Mouse (Mus musculus): ENCODE results near the gene Xndc1. TPM values are rescaled to one million over a fixed set of nuclear protein-coding genes. Genes with fewer than 3 reads are reported as not detected.
A peak's percentile ranks its signal among the peaks of the same experiment; 100 is the strongest.

The Xndc1 gene
- polyA plus RNA-seq, 1 experiment from 2014 or later = 23.8 TPM

DNA sequence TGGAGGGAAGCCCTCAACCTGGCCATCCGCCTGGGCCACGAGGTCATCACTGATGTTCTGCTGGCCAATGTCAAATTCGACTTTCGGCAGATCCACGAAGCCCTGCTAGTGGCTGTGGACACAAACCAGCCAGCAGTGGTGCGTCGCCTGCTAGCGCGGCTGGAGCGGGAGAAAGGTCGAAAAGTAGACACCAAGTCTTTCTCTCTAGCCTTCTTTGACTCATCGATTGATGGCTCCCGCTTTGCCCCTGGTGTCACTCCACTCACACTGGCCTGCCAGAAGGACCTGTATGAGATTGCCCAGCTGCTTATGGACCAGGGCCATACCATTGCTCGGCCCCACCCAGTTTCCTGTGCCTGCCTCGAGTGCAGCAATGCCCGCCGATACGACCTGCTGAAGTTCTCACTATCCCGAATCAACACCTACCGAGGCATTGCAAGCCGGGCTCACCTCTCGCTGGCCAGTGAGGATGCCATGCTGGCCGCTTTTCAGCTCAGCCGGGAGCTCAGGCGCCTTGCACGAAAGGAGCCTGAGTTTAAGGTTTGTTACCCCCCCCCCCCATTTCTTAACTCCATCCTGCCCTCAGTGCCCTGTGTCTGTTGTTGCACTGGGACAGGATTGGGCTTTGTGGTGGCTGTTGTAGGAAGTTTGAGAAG lies 18.9 kb downstream of the Xndc1 start:
- Histone ChIP-seq H3K4me1 (ENCODE audit: control insufficient read depth, insufficient read depth, low read length) (no peaks in the 10 kb centered on the region), H3K4me2 (ENCODE audit: low read depth, low read length) (no peak overlapping the region), H3K4me3 (ENCODE audit: low read depth, low read length) (no peak overlapping the region), H3K9me3 (replicated peaks; ENCODE audit: control insufficient read depth, low read length) (no peaks in the 10 kb centered on the region), H3K9ac (replicated peaks; ENCODE audit: low read length) (no peak overlapping the region), H3K27ac (replicated peaks; ENCODE audit: low read depth, low read length) (no peak overlapping the region), H3K27me3 (ENCODE audit: control insufficient read depth, insufficient read depth, low read length) (no peaks in the 10 kb centered on the region), H3K36me3 (replicated peaks; ENCODE audit: control insufficient read depth, insufficient read depth, low read depth, low read length) (peaks cover 9% of the 10 kb centered on the region)
- ATAC-seq (replicated peaks; ENCODE audit: insufficient number of reproducible peaks, low FRiP score, low TSS enrichment, low read depth) (no peak), DNase-seq (ENCODE audit: low spot score) (no peak)
- WGBS = 92% methylated on average over 26 of the region's 26 CpGs

DNA sequence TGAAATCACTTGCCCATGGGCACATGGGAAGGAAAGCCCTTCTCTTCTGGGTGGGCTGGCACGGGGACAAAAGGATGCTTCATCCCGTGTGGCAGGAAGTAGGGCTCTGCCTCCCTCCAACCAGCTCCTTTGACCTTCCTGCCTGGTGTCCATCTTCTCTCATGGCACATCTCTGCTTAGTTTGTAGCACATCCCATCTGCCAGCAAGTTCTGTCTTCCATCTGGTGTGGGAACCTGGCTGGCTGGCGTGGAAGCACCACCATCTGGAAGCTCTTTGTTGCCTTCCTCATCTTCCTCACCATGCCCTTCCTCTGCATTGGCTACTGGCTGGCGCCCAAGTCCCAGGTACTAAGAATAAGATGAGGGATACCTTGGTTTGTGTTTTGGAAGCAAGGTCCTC lies 22.0 kb downstream of the Xndc1 start:
- Histone ChIP-seq H3K4me3 (ENCODE audit: low read depth, low read length) (no peak overlapping the region), H3K4me2 (ENCODE audit: low read depth, low read length) (no peak overlapping the region), H3K27me3 (ENCODE audit: control insufficient read depth, insufficient read depth, low read length) (no peaks in the 10 kb centered on the region), H3K9me3 (replicated peaks; ENCODE audit: control insufficient read depth, low read length) (no peaks in the 10 kb centered on the region), H3K36me3 (replicated peaks; ENCODE audit: control insufficient read depth, insufficient read depth, low read depth, low read length) (0 out of 2 replicates have a peak, but pooled peaks cover 2% of the 10 kb centered on the region), H3K9ac (replicated peaks; ENCODE audit: low read length) (no peak overlapping the region), H3K27ac (replicated peaks; ENCODE audit: low read depth, low read length) (no peak overlapping the region), H3K4me1 (ENCODE audit: control insufficient read depth, insufficient read depth, low read length) (no peaks in the 10 kb centered on the region)
- DNase-seq (ENCODE audit: low spot score) = no peak
- 76% methylated on average over 4 of the region's 4 CpGs for WGBS
- no peak for ATAC-seq (replicated peaks; ENCODE audit: insufficient number of reproducible peaks, low FRiP score, low TSS enrichment, low read depth)

DNA sequence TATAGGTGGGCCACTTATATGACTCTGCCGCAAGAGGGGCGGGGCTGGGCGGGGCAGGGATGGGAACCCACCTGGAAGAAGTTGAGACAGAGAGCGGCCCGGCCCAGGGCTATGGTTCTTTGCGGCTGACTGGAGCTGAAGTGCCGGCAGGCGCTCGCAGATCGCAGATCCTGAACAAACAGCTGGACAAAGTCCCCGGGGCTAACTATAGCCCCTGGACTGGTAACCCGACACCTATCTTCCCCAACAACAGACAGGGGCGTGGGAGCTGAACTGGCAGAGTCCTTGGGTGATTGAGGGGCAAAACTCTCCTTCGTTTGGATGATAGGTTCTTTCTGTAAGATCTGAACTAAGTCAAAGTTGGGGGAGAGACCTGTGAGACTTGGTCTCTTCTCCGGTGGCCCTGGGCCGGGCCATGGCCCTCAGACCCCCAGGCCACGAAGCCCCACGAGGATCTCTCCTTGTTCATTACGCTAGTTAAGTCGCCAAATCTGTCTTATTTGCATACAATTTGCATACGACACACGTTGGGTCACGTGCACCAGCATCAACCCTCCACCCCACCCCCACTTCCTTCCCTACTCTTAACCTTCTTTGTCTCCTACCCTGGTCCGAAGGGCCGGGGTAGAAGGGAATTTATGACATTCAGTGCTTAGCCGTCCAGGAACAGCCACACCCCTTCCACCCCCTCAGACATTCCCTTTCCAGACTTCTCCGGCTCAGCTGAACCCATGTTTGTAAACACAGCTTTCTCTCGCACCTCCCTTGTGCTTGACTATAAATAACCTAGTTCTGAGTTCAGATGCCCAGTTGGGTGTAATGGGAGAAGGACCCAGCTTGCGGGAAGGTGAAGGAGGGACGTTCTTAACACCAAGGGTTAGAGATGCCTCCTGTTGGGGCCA lies 34.7 kb downstream of the Xndc1 start:
- H3K27ac ChIP-seq (replicated peaks; ENCODE audit: low read depth, low read length) = no peak overlapping the region
- no peaks in the 10 kb centered on the region for H3K9me3 ChIP-seq (replicated peaks; ENCODE audit: control insufficient read depth, low read length)
- no peaks in the 10 kb centered on the region for H3K36me3 ChIP-seq (replicated peaks; ENCODE audit: control insufficient read depth, insufficient read depth, low read depth, low read length)
- WGBS = 5% methylated on average over 30 of the region's 30 CpGs
- H3K4me1 ChIP-seq (ENCODE audit: control insufficient read depth, insufficient read depth, low read length) = peaks cover 3% of the 10 kb centered on the region
- peak overlapping the region; percentile 47; the same call in 1 of the 2 replicates for H3K9ac ChIP-seq (replicated peaks; ENCODE audit: low read length)
- ATAC-seq (replicated peaks; ENCODE audit: insufficient number of reproducible peaks, low FRiP score, low TSS enrichment, low read depth) = peak; percentile 61; the same call in 1 of the 2 replicates
- no peaks in the 10 kb centered on the region for H3K27me3 ChIP-seq (ENCODE audit: control insufficient read depth, insufficient read depth, low read length)
- H3K4me2 ChIP-seq (ENCODE audit: low read depth, low read length) = peak overlapping the region; percentile 48
- peak; percentile 62 for DNase-seq (ENCODE audit: low spot score)
- H3K4me3 ChIP-seq (ENCODE audit: low read depth, low read length) = peak overlapping the region; percentile 23

DNA sequence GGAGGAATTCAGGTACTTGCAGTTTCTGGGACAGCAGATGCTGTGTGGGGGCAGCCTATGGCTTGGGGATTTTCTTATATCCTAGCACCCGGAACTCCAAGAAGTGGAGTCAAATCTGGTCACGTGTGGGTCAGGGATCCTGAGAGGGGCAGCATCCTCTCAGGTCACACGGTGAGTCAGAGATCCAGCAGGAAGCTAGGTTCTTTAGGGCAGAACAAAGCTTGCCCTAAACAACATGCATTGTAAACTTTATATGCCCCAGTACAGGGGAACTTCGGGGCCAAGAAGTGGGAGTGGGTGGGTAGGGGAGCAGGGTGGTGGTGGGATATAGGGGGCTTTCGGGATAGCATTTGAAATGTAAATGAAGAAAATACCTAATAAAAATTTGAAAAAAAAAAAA lies 35.6 kb downstream of the Xndc1 start:
- H3K4me1 ChIP-seq (ENCODE audit: control insufficient read depth, insufficient read depth, low read length) = peaks cover 3% of the 10 kb centered on the region
- peak overlapping the region; percentile 22; the same call in 1 of the 2 replicates for H3K9ac ChIP-seq (replicated peaks; ENCODE audit: low read length)
- H3K4me3 ChIP-seq (ENCODE audit: low read depth, low read length) = no peak overlapping the region
- no peaks in the 10 kb centered on the region for H3K36me3 ChIP-seq (replicated peaks; ENCODE audit: control insufficient read depth, insufficient read depth, low read depth, low read length)
- no peak overlapping the region for H3K27ac ChIP-seq (replicated peaks; ENCODE audit: low read depth, low read length)
- no peaks in the 10 kb centered on the region for H3K27me3 ChIP-seq (ENCODE audit: control insufficient read depth, insufficient read depth, low read length)
- DNase-seq (ENCODE audit: low spot score) = no peak
- no peak overlapping the region for H3K4me2 ChIP-seq (ENCODE audit: low read depth, low read length)
- ATAC-seq (replicated peaks; ENCODE audit: insufficient number of reproducible peaks, low FRiP score, low TSS enrichment, low read depth) = no peak
- WGBS = 60% methylated on average over 5 of the region's 5 CpGs
- H3K9me3 ChIP-seq (replicated peaks; ENCODE audit: control insufficient read depth, low read length) = no peaks in the 10 kb centered on the region

DNA sequence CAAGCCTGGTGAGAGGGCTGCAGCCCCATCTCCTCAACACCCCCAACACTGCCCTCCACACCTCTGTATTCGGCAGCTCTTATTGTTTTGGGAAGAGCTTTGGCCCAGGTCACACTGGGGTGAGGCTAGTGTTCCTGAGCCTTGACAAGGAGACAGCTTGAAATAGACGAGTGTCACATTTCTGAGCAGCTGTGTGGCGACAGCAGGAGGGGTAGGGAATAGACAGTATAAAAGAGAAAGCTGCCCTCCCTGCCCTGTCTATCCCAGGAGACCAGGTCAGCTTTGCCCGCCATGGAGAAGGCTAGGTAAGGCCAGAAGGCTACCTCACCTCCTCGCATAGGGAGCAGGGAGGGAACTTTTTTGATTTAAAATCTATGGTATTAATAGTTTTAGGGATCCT lies 36.2 kb downstream of the Xndc1 start, which contains the start of gene Art1:
Art1 (plus strand) TSS at position 257 of the 400 bp plus-strand sequence.
- Histone ChIP-seq H3K9me3 (replicated peaks; ENCODE audit: control insufficient read depth, low read length) (no peaks in the 10 kb centered on the region), H3K9ac (replicated peaks; ENCODE audit: low read length) (peak within 1 kb of the TSS; percentile 22; the same call in 1 of the 2 replicates), H3K27me3 (ENCODE audit: control insufficient read depth, insufficient read depth, low read length) (no peaks in the 10 kb centered on the region), H3K4me1 (ENCODE audit: control insufficient read depth, insufficient read depth, low read length) (peaks cover 3% of the 10 kb centered on the region), H3K4me2 (ENCODE audit: low read depth, low read length) (no peak within 1 kb of the TSS), H3K27ac (replicated peaks; ENCODE audit: low read depth, low read length) (no peak within 1 kb of the TSS), H3K36me3 (replicated peaks; ENCODE audit: control insufficient read depth, insufficient read depth, low read depth, low read length) (no peaks in the 10 kb centered on the region), H3K4me3 (ENCODE audit: low read depth, low read length) (no peak within 1 kb of the TSS)
- DNase-seq (ENCODE audit: low spot score) (no peak), ATAC-seq (replicated peaks; ENCODE audit: insufficient number of reproducible peaks, low FRiP score, low TSS enrichment, low read depth) (no peak; the same call in 1 of the 2 replicates)
- 31% methylated on average over 5 of the region's 5 CpGs for WGBS

DNA sequence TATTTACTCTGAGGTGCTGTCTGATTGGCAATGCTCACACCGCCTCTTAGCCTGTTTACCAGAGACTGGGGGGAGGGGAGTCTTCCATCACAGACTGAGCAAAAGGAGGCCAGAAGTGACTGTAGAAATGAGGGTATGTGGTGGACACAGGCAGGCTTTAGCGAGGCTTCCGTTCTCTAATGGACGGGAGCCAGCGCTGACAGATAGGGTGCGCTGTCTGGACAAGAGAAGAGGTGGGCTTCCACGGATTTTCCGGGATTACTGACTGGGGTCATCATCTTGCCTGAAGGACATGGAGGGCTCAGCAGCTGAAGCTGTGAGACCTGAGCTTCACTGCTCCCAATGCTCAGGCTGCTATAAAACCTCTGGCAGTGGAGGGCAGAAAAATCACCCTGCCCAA lies 36.9 kb downstream of the Xndc1 start:
- Histone ChIP-seq H3K4me1 (ENCODE audit: control insufficient read depth, insufficient read depth, low read length) (peaks cover 3% of the 10 kb centered on the region), H3K27me3 (ENCODE audit: control insufficient read depth, insufficient read depth, low read length) (no peaks in the 10 kb centered on the region), H3K9ac (replicated peaks; ENCODE audit: low read length) (no peak overlapping the region), H3K9me3 (replicated peaks; ENCODE audit: control insufficient read depth, low read length) (no peaks in the 10 kb centered on the region), H3K36me3 (replicated peaks; ENCODE audit: control insufficient read depth, insufficient read depth, low read depth, low read length) (no peaks in the 10 kb centered on the region), H3K4me2 (ENCODE audit: low read depth, low read length) (no peak overlapping the region), H3K27ac (replicated peaks; ENCODE audit: low read depth, low read length) (no peak overlapping the region), H3K4me3 (ENCODE audit: low read depth, low read length) (no peak overlapping the region)
- WGBS = 39% methylated on average over 8 of the region's 8 CpGs
- ATAC-seq (replicated peaks; ENCODE audit: insufficient number of reproducible peaks, low FRiP score, low TSS enrichment, low read depth) (no peak), DNase-seq (ENCODE audit: low spot score) (no peak)

DNA sequence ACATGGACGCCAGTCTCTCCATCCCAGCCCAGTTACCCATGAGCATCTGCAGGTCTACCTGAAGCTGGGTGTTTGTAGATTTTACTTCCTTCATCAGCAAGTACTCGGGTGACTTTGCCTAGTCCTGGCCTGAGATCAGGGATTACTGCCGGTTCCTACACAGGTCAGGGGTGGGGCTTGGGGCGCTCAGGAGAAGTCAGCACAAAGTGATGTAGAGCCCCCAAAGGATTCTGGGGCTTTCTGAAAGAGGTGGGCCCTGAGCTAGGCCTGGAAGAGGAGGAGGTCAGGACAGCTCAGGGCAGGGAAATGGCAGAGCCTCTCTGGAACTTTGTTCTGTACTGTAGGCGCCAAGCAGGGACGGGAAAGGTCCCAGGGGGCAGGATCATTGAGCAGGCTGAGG lies 37.4 kb downstream of the Xndc1 start:
- ATAC-seq (replicated peaks; ENCODE audit: insufficient number of reproducible peaks, low FRiP score, low TSS enrichment, low read depth) (no peak), DNase-seq (ENCODE audit: low spot score) (no peak)
- Histone ChIP-seq H3K27ac (replicated peaks; ENCODE audit: low read depth, low read length) (no peak overlapping the region), H3K36me3 (replicated peaks; ENCODE audit: control insufficient read depth, insufficient read depth, low read depth, low read length) (no peaks in the 10 kb centered on the region), H3K4me3 (ENCODE audit: low read depth, low read length) (no peak overlapping the region), H3K9me3 (replicated peaks; ENCODE audit: control insufficient read depth, low read length) (no peaks in the 10 kb centered on the region), H3K27me3 (ENCODE audit: control insufficient read depth, insufficient read depth, low read length) (no peaks in the 10 kb centered on the region), H3K4me2 (ENCODE audit: low read depth, low read length) (no peak overlapping the region), H3K9ac (replicated peaks; ENCODE audit: low read length) (no peak overlapping the region), H3K4me1 (ENCODE audit: control insufficient read depth, insufficient read depth, low read length) (peaks cover 3% of the 10 kb centered on the region)
- 55% methylated on average over 6 of the region's 6 CpGs for WGBS

DNA sequence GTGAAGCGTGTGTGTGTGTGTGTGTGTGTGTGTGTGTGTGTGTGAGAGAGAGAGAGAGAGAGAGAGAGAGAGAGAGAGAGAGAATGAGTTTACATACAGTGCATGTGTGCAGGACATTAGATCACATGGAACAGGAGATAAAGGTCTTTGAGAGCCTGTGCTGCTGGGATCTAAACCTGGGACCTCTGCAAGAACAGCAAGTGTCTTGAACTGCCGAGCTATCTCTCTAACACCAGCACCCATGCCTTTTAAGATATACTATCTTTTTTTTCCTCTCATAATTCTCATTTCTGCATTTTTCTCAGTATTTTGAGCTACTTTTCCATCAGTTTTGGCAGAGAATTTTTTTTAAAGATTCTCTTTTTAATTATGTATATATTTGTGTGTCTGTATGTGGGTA lies 38.2 kb downstream of the Xndc1 start:
- Histone ChIP-seq H3K4me1 (ENCODE audit: control insufficient read depth, insufficient read depth, low read length) (peaks cover 3% of the 10 kb centered on the region), H3K9ac (replicated peaks; ENCODE audit: low read length) (no peak overlapping the region), H3K27ac (replicated peaks; ENCODE audit: low read depth, low read length) (no peak overlapping the region), H3K4me3 (ENCODE audit: low read depth, low read length) (no peak overlapping the region), H3K36me3 (replicated peaks; ENCODE audit: control insufficient read depth, insufficient read depth, low read depth, low read length) (no peaks in the 10 kb centered on the region), H3K27me3 (ENCODE audit: control insufficient read depth, insufficient read depth, low read length) (no peaks in the 10 kb centered on the region), H3K9me3 (replicated peaks; ENCODE audit: control insufficient read depth, low read length) (no peaks in the 10 kb centered on the region), H3K4me2 (ENCODE audit: low read depth, low read length) (no peak overlapping the region)
- DNase-seq (ENCODE audit: low spot score) (no peak), ATAC-seq (replicated peaks; ENCODE audit: insufficient number of reproducible peaks, low FRiP score, low TSS enrichment, low read depth) (no peak)
- WGBS = 88% methylated on average over 2 of the region's 2 CpGs

Data from embryonic facial prominence, embryonic 11.5 days (tissue).